Mouse (Mus musculus) left cerebral cortex, adult 2 months (tissue): ENCODE measurements around the gene Krt90. TPM values are rescaled to one million over a fixed set of nuclear protein-coding genes. Genes with fewer than 3 reads are reported as not detected.

Experiments used
- DNase-seq, 2 experiments: peaks; one replicate each; pipeline ENCODE4 v3.0.0; 2021 to 2022; ENCODE audit warnings: low spot score in 2 of 2, mixed read lengths in 1 of 2; ENCODE audit errors: extremely low spot score in 1 of 2
- H3K27ac ChIP-seq: fragments of 200-600 bp; 2 replicates; pipeline ENCODE4 v1.8.1; 2022
- H3K4me3 ChIP-seq: fragments of 200-600 bp; 2 replicates; pipeline ENCODE4 v1.8.1; 2022
- CTCF ChIP-seq: fragments of 200-600 bp; IDR thresholded peaks from 2 replicates; pipeline ENCODE4 v1.8.1; 2022; ENCODE audit warnings: antibody characterized with exemption, mild to moderate bottlenecking, moderate library complexity
- intact Hi-C: fragments of 180-260 bp; cut with DNase I; formaldehyde crosslinking; loops from one replicate; pipeline ENCODE4 v1.15.1; 2025
- long read RNA-seq, 2 experiments: library from polyadenylated mRNA; stranded (forward); transcript quantifications; one replicate each; pipeline ENCODE4 v2.0.0; 2021; ENCODE audit warnings: borderline mapping rate in 2 of 2
- total RNA-seq, 2 experiments: library from RNA; stranded (reverse); gene quantifications; 2 replicates each; pipeline ENCODE4 v1.2.3; 2021

The Krt90 gene
- total RNA-seq = not detected
- long read RNA-seq, experiment 1 = 0 reads
- long read RNA-seq, experiment 2 = 0 reads

DNA sequence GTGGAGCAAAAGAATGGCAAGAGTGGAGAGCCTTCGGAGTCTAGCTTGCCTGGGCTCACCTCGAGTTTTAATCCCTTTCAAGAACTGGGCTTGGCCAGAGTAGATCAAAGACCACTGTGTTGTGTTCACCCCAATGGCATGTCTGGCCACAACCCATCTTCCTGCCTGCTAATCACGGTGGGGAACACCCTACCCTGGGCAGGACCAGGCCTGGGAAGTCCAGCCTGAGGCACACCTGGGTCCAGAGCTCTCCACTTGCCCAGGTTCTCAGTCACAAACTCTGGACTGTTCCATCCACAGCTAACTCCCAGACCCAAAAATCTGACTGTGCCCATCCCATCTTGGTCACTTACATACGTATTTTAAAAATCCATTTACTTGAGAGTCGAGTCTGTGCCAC lies at the start of gene Krt90:
TSS of gene Krt90 (minus strand) at position 101 of the 400 bp plus-strand sequence.
- no peak for DNase-seq
- TF ChIP-seq CTCF = no peak
- no peak within 1 kb of the TSS for H3K27ac ChIP-seq
- no peak within 1 kb of the TSS for H3K4me3 ChIP-seq
- intact Hi-C loops = no loop called here

DNA sequence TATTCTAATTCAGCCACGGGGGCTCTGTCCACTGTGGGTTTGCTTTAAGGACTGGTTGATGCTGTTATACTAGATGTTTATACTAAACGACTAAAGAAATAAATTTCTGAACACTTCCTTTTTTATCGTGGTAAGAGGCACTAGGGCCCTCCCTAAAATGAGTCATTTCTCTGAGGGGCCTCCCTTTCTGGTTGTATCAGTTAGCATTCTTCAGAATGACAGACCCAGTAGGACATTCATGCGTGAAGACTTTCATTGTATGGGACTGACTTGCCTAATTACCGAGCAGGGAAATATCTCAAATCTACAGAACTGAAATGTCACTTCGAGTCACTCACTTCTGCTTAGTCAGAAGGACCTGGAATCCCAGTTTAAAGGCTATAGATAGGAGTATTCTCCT lies 36.4 kb upstream of the Krt90 start:
- no peak overlapping the region for H3K4me3 ChIP-seq
- DNase-seq = no peak
- intact Hi-C loops = no loop called here
- no peak for TF ChIP-seq CTCF
- no peak overlapping the region for H3K27ac ChIP-seq

DNA sequence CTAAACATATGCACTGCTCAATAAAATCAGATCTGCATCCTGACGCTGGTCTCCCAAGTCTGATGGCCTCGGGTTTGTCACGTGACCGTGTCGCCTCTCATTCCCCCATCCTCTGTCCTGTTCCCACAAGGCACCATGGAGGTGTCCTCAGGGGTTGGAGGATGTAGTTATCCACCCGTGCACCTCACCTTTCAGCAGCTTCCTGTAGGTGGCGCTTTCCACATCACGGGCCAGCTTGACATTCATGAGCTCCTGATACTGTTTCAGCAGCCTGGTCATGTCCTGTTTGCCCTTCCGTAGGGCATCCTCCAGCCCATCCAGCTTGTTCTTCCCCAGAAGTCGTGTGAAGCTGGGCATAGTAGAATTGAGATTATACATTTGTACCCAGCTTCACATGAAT lies 25.5 kb upstream of the Krt90 start:
- Histone ChIP-seq H3K4me3 (no peak overlapping the region), H3K27ac (no peak overlapping the region)
- no peak for DNase-seq
- intact Hi-C loops = no loop called here
- TF ChIP-seq CTCF = no peak; the same call in 1 of the 2 replicates

DNA sequence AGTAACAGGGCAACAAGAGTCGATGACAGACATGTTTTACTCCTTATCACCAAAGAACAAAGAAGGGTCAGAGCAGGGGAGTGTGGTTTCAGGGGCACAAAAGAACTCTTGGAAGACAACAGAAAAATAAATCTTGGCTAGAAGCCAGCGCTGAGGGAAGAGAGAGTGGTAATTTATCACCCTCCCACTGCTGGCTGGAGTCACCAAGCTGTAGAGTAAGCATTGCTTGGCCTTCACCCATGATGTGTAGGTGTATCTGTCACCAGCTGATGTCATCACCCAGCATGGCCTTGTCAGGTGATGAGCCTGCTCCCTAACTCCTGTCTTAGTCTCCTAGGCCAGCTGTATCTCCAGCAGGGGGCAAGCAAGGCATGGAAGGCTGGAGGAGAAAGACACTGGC lies 21.7 kb upstream of the Krt90 start:
- no peak overlapping the region for H3K4me3 ChIP-seq
- intact Hi-C loops = no loop called here
- DNase-seq = no peak
- H3K27ac ChIP-seq = no peak overlapping the region
- TF ChIP-seq CTCF = no peak; the same call in 1 of the 2 replicates

DNA sequence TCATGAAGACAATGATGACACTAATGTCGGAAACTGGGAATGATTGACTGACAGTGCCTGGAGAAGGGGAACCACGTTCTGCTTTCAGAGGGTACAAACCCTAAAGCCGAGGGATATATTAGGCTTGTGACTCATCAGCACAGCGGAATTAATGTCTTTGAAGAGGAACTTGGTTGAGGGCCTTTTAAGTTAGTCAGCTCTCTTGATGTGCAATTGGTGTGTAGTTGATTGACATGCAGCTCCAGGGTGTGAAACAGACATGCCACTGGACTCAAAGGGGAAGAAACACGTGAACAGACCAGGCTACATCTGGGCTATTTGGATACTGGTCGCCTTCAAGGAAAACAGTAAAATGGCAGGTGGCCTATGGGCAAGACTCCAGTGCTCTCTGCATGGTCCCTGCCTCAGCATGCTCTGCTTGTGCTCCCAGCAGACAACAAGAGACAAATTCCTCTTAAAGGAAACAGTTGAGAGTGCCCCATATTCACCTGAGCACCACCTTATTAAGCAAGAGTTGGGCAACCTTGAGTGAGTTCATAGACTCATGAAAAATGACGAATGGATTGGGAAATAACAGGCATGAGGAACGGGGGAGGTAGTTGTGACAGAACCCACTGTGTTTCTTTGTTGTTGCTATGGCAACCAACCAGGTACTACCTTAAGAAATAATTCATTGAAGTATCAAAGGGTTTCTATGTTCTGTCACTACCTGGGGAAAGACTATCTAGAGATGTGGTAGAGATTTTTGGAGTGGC lies 20.6 kb upstream of the Krt90 start:
- intact Hi-C loops = no loop called here
- H3K4me3 ChIP-seq = no peak overlapping the region
- DNase-seq = no peak
- no peak for TF ChIP-seq CTCF
- H3K27ac ChIP-seq = no peak overlapping the region

DNA sequence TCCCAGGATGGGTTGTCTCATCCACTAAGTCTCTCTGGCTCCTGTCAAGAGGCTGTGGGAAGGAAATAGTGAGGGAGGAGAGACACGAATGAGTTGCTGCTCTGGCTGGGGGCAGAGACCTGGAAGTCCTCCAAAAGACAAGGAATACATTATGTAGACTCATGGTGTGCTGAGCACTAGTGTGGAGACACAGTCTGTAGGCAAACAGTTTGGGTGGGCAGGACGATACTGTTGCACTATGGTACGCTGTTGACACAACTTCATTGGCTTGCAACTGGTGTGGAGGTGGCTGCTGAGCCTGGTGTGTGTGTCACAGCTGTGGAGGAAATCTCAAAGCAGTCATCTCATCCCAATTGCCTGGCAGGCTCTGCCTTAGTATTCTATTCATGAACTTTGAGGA lies 19.0 kb upstream of the Krt90 start:
- DNase-seq = no peak
- no peak for TF ChIP-seq CTCF
- Histone ChIP-seq H3K4me3 (no peak overlapping the region), H3K27ac (no peak overlapping the region)
- intact Hi-C loops = no loop called here

DNA sequence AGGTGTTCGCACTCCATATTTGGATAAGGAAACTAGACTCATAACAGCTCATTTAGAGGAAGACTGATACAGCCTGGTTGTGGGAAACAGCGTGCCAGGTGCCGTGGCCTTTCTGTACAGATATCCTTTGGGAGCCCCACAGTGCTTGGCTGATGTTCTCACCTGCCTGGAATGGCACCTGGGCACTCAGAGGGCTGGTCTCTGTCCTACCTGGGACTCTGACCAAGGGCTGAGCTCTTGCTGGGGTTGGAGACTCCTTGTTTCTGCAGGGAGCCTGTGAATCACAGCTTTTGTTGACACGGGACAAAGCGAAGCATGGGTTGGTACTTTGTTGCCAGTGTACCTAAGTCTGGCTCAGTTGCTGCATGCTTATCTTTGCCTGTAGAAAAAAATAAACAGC lies 12.8 kb upstream of the Krt90 start:
- no peak for TF ChIP-seq CTCF
- no peak for DNase-seq
- Histone ChIP-seq H3K27ac (no peak overlapping the region), H3K4me3 (no peak overlapping the region)
- intact Hi-C loops = no loop called here

DNA sequence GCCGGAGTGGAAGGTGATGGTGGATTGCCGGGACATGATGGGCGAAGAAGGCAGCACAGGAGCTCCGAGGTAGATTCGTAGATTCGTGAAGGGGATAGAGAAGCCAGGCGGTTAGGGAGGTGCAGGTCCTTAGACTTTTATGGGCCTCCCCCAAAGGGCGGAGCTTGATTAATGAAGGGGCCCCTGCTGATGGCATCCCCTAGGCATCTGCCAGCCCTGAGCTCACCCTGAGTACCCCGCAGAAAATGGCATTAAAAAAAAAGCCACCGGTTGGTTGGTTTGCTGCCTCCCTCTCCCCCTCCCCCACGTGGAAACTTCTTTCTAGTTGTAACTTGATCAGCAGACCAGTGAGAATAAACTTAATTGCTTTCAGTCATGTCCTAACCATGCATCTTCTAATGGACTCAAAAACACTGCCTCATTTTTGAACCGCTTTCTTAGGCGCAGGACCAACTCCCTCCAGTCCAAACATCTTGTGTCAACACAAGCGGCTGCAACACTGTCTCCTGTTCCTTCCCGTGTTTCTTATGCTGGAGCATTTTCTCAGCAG lies 11.1 kb upstream of the Krt90 start, which contains the start of gene Krt75:
TSS of gene Krt75 (minus strand) at position 109 of the 550 bp plus-strand sequence.
- intact Hi-C loops = no loop called here
- DNase-seq = no peak

DNA sequence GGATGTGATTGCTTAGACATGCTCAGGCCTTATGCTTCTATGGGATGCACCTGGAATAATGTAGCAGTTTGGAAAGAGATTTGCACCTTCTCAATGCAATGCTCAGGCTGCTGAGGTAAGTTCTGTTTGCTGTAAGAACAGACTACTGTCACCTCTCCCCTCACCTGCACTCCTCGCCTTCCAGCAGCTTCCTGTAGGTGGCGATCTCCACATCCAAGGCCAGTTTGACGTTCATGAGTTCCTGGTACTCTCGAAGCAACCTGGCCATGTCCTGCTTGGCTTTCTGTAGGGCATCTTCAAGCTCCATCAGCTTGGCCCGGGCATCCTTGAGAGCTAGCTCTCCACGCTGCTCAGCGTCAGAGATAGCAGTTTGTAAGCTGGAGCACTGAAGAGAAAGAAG lies 5.0 kb upstream of the Krt90 start:
- intact Hi-C loops = no loop called here
- Histone ChIP-seq H3K4me3 (no peak overlapping the region), H3K27ac (no peak overlapping the region)
- peak; percentile 26; the same call in 1 of the 2 replicates for TF ChIP-seq CTCF
- DNase-seq = no peak

More for the DNA sequence above, 11.1 kb upstream of the Krt90 start, which contains the start of gene Krt75:
- H3K4me3 ChIP-seq = no peak within 1 kb of the TSS
- H3K27ac ChIP-seq = no peak within 1 kb of the TSS
- TF ChIP-seq CTCF = no peak

DNA sequence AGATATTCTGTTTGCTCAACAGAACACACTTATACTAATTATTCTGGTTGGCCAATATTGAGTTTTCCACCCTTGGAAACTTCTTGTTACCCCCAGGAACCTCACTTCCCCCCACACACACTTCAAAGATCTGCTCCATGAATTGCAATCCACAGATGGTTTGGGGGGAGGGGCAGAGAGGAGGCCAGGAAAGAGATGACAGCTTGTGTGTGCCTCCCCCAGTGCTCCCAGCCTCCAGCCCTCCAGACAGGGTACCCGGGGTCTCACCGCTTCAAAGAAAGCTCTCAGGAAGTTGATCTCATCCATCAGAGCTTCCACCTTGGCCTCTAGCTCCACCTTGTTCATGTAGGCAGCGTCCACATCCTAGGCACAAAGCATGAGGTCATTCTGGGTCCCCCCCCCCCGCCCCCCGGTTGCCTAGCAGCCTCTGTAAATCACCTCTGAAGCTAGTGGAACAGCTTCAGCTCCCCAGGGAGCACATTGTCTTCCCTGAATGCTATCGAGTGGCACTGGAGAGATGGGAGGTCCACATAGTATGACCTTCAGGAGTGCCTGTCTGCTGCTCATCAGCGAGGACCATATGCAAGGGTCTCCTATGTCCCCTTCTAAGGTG lies 4.6 kb downstream of the Krt90 start:
- H3K4me3 ChIP-seq = no peak overlapping the region
- intact Hi-C loops = no loop called here
- TF ChIP-seq CTCF = no peak
- DNase-seq = no peak
- H3K27ac ChIP-seq = no peak overlapping the region

DNA sequence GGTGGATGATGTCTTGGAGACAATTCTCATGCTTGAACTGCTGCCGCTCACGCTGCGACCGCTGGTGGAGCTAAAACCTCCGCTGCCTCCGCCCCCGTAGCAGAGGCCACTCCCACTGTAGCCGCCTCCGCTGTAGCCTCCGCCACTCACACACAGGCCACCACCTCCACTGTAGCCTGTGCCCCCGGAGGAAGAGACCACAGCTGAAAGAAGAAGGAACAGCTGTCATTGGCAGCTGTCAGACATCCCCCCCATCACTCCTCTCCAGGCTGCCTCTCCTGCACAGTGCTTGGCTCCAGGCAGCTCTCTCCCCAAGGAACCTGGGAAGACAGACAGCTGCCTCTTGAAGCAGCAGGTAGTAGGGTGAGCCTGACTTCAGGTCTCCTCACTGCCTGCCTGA lies 9.6 kb downstream of the Krt90 start:
- intact Hi-C loops = no loop called here
- peak; percentile 16 to 25 for DNase-seq
- H3K4me3 ChIP-seq = no peak overlapping the region
- TF ChIP-seq CTCF = no peak; the same call in 1 of the 2 replicates
- no peak overlapping the region for H3K27ac ChIP-seq

DNA sequence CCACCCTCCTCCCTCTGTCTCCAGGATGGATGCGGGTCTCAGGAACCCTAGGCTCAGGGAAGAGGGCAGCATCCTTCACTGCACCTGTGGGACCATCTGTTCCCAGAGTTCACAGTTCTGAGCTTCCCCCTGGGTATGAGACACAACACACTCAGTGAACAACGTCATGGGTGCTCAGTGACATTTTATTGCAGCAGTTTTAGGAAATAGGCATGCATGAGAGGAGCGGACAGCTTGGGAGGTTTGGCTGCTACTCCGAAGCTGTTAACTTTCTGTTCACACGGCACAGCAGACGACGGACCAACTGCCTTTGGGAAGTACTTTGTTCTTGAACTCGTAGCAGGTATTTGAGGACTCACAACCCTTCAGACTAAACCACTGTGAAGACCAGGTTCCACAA lies 10.6 kb downstream of the Krt90 start:
- intact Hi-C loops = no loop called here
- Histone ChIP-seq H3K4me3 (no peak overlapping the region), H3K27ac (no peak overlapping the region)
- TF ChIP-seq CTCF = no peak
- DNase-seq = no peak
